Mouse (Mus musculus) cortical plate, adult 2 months (tissue): Measurements from ENCODE around the gene Sec24c.

Experiments
- CTCF ChIP-seq: fragments of 200-500 bp; IDR thresholded peaks from 2 replicates; pipeline ENCODE4 v1.5.1; 2011; ENCODE audit warnings: mild to moderate bottlenecking, control low read depth, low read length; ENCODE audit not compliant: insufficient read depth; ENCODE audit errors: extremely low read depth
- POLR2A ChIP-seq: fragments of 200-500 bp; IDR thresholded peaks from 2 replicates; pipeline ENCODE4 v1.6.1; 2011; ENCODE audit warnings: mild to moderate bottlenecking, low read length, control low read depth; ENCODE audit not compliant: insufficient read depth; ENCODE audit errors: extremely low read depth

DNA sequence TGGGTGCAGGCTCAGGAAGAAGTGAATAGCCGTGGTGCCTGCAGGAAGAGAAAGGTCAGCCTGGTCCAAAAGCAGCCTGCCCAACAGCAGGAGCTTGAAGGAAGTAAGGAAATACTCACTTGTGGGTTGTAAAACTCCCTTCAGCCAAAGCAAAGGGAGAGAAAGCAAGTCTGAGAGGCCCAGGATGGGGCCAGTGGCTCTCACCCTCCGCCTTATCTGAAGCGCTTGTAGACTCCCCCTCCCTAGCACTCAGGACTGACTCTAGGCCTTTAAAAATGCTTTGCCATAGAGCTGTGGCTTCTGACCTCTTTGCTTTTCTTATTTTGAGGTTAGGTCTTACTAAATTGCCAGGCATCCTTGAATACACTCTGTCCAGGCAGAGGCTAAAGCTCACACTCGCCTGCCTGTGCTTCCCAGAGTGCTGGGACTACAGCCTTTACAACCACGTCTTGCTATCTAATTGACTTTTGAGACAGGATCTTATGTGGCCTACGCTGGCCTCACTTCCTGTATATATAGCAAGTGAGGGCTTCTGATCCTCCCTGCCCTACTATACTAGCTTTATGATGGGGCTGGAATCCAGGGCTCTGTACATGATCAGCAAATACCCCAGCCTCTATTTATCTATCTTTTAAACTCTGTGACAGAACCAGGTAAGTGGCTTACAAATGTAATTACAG is 51.7 kb downstream of the Sec24c start:
- TF ChIP-seq CTCF (no peak), POLR2A (no peak)
